Mouse (Mus musculus) G1E (cell line): Measurements from ENCODE around the gene Zc3h10.
A peak's percentile ranks its signal among the peaks of the same experiment; 100 is the strongest.

ENCODE experiments used
- CTCF ChIP-seq: IDR thresholded peaks from 2 replicates; pipeline ENCODE4 v1.5.1; 2012; ENCODE audit warnings: low read depth, low read length, inconsistent platforms, mixed read lengths
- GATA1 ChIP-seq: IDR thresholded peaks from 2 replicates; pipeline ENCODE4 v1.6.1; 2012; ENCODE audit warnings: borderline replicate concordance, low read length, inconsistent platforms, mixed read lengths
- GATA2 ChIP-seq: IDR thresholded peaks from 2 replicates; pipeline ENCODE4 v1.6.1; 2012; ENCODE audit warnings: low read depth, low read length, inconsistent platforms, borderline replicate concordance
- POLR2AphosphoS5 ChIP-seq: IDR thresholded peaks from 2 replicates; pipeline ENCODE4 v1.6.1; 2012; ENCODE audit warnings: low read depth, low read length, inconsistent platforms; ENCODE audit not compliant: insufficient replicate concordance
- TAL1 ChIP-seq: conservative IDR thresholded peaks from 2 replicates; pipeline ENCODE4 v1.6.1; 2012; ENCODE audit warnings: low read depth, low read length, inconsistent platforms, mixed read lengths

DNA sequence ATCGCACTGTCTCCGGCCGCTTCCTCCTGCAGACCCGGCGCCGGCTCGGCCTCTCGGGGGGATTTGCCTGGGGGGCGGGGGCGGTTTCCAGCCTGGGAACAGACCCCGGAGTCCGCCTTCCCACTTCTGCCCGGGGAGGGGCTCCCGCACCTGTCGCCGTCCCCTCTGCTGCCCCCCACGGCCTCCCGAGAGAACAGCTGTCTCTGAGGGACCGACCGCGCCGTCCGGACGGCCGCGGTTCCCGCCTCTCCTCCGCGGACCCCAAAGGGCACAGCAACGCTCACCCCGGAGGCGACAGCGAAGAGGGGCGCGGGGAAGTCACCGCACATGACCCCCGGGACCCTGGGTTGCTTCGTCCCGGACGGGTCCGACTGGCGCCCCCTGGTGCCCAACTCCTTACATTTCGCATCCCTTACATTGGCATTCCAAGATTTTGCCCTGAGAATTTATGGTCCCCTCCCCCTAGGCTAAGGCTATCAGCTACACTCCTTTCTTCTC, 42.7 kb upstream of the Zc3h10 start:
- TF ChIP-seq TAL1 (no peak), CTCF (peak; percentile 76), GATA1 (no peak), POLR2AphosphoS5 (no peak), GATA2 (no peak)
